Mouse (Mus musculus): ENCODE measurements around the gene Pde1a.

DNA sequence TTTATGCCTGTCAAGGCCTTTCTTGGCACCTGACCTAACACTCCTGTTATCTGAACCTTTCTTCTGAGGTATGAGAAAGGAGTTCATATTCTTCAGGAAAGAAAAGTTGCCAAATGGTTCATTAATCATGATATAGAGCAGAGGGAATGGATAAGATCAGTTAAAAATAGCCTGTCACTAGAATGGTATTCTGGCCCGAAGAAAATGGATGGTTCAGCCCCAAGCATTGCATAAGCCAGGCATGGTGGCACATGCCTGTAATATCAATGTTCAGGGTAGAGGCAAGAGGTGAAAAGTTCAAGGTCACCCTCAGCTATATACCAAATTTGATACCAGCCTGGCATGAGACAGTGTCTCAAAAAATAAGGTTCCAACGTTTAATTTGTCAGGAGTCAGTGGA lies 336.1 kb downstream of the Pde1a start:
- no peak for TF ChIP-seq CTCF (IDR thresholded peaks at IDR 0.05; ENCODE audit: extremely low read depth, insufficient read depth, low read length)
- no peak for TF ChIP-seq POLR2A (IDR thresholded peaks at IDR 0.05; ENCODE audit: extremely low read depth, insufficient read depth, low read length)
